Mouse (Mus musculus) small intestine, adult 2 months (tissue): ENCODE measurements around the gene Ubxn10.

Experiments
- CTCF ChIP-seq: fragments of 200-500 bp; IDR thresholded peaks from 2 replicates; pipeline ENCODE4 v1.5.1; 2012; ENCODE audit warnings: low read depth, mild to moderate bottlenecking, control low read depth, inconsistent platforms, low read length, moderate library complexity, mixed read lengths; ENCODE audit not compliant: insufficient replicate concordance, insufficient read length; ENCODE audit errors: extremely low read depth
- POLR2A ChIP-seq: fragments of 200-500 bp; IDR thresholded peaks from 2 replicates; pipeline ENCODE4 v1.6.1; 2012; ENCODE audit warnings: low read depth, mild to moderate bottlenecking, control low read depth, inconsistent platforms, low read length, moderate library complexity

GRCm38 (mm10) chr4:138691443-138692181 lies 45.4 kb downstream of the Ubxn10 start:
- TF ChIP-seq POLR2A = no peak
- no peak for TF ChIP-seq CTCF
